Mouse (Mus musculus) olfactory bulb, adult 2 months (tissue): ENCODE results near the gene Mrtfb.

ENCODE experiments used
- CTCF ChIP-seq: fragments of 200-500 bp; IDR thresholded peaks from 2 replicates; pipeline ENCODE4 v1.5.1; 2012; ENCODE audit warnings: low read depth, mild to moderate bottlenecking, low read length, moderate library complexity; ENCODE audit not compliant: insufficient read depth
- POLR2A ChIP-seq: fragments of 200-500 bp; IDR thresholded peaks from 2 replicates; pipeline ENCODE4 v1.6.1; 2012; ENCODE audit warnings: mild to moderate bottlenecking, low read depth, low read length, moderate library complexity; ENCODE audit not compliant: insufficient read depth

DNA sequence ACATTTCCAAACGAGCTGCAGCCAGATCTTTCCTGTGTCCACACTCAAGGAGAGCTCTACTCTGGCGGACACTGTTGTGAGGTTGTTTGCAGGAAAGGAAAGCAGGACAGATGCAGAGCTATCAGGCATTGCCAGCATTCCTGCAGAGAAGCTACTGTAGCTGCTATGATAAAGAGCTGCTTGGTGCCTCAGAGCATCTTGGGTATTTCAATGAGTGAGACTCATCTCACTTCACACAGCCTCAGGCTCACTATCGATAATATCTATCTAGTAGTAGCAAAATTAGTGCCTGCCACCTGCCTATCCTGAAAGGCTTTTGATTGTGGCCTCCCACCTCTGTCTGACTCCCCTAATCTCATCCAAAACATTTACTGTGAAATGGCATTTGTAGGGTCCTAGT is 73.4 kb downstream of the Mrtfb start:
- no peak for TF ChIP-seq POLR2A
- TF ChIP-seq CTCF, result no peak
